Mouse (Mus musculus): ENCODE data around the gene Nox1.

Nox1 gene

GRCm38 (mm10) chrX:134116417-134116816, 105.3 kb downstream of the Nox1 start:
- no peak for DNase-seq

DNA sequence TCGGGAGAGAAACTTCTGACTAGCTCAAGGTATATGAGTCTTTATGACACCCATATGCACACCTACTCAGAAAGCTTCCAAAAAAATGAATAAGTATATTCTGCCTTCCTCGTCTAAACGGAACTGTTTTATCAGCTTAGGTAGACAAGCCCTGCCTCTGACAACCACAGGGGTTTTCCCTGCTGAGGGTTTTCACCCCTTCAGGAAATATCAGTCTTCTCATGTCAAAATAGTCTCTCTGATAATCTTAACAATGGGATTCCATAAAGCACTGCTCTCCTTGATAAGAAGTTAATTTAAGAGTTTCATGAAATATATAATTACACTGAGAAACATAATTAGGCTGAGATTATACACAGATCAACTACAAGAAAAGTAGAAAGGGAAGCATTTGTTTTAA, 110.0 kb downstream of the Nox1 start:
- DNase-seq, result peak in 1 of 2 experiments; percentile 8

DNA sequence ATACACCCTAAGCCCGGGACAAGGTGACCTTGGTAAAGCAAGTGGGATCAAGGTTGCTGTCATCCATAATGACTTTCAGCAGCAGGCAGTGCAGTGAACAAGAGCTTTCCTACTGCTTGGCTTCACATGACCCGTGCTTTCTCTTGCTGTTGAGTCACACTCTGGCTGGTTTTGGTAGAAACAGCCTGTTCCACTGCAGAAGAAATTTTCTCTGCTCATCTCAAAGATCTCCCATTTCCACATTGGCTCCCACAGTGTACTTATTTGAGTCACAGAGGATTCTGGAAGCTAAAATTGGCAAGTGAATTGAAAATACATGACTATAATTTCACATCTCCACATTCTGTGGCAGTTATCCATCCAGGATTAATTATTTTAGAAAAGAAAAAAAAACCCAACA, 119.1 kb downstream of the Nox1 start:
- no peak for DNase-seq

DNA sequence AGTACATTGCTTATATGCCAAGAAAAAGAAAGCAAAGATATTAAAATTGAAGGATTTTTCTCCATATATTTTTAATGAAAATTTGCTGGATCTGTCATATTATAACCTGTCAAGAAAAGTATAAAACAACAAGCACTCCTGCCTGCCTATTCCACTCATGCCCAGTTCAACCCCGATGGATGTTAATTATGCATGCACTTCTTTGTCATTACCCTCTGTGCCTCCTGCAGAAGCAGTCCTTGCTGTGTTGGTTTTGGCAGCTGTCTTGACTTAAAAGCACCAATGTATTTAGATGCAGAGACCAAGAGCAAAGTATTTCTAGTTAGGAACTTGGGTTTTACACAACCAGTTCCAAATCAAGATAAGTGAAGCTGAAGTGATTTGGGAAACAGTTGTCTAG, 136.3 kb downstream of the Nox1 start:
- no peak for DNase-seq

DNA sequence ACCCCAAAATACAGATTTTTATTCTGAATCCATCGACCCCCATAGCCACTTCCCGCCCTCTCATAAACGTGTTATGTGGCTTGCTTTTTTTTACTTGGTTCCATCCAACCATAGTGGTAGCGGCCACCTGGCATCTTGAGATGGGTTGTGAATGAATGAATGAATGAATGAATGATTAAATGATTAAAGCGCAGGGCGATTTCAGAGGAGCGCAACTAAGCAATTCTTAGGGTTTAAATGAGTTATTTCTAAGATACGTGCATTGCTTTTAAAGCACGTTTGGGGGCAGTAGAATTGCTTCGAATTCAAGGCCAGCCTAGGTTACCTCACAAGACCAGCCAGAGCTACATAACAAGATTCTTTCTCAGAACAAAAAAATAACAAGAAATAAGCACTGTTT, 162.0 kb downstream of the Nox1 start:
- DNase-seq, result no peak

GRCm38 (mm10) chrX:134058987-134059712, 162.6 kb downstream of the Nox1 start, which contains the start of gene Cstf2:
Gene Cstf2 (plus strand): TSS chrX:134059187.
- DNase-seq, result peak; percentile 96 to 97

DNA sequence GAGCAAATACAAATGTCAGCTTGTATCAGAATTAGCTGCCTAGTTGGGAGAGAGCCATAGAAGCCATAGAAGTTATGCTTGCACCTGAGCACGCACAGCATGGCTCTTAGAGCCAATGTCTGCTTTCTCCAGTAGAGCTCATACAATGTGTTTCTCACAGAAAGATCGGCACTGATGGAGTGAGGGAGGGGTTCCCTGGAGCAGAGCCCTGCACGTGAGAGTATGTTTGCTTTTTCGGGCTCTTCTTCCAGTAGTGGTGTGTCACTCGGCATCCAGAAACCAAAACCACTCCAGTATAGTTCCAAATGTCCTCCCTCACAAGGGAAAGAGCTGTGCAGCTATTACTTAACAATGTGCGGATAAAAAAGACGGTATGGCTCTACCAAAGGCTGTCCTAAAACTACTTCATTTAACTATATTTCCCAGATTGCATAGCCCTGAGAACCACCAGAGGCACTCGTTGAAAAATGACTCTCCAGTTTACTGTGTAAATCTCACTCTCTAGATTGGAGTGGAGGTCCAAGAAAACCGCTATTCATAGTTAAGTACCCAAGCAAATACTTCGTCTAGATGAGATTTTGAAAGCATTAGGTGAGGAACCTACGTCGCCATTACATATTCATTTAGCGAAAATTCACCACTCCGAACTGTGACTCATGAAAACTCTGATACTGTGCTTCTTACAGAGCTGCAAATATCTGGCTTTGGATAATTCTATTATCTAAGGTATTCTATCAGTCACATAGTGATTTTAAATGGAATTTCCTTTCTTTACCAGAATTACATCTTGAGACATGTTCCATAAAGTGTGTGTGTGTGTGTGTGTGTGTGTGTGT, 163.5 kb downstream of the Nox1 start:
- DNase-seq, result no peak

DNA sequence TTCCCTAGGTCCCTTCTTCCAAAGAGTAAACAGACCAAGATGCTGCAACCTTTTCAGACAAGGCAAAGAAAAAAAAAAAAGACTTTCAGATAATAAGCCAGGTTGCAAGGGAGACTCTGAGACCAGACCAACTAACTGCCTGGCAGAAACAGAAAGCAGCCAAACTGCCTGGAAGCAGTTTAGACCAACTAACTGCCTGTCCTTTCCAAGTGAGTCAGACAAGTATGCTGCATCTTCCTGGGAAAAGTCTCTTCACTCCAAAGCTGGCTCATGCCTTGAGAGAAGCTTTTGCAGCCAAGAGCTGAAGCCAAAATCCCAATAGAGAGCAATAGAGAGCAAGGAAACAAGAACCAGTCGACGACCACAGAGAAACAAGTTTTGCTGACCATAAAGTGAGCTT, 164.9 kb downstream of the Nox1 start:
- no peak for DNase-seq

- no peak for DNase-seq
Measured at GRCm38 (mm10) chrX:134048994-134049393, 172.8 kb downstream of the Nox1 start.
